Mouse (Mus musculus) CH12.LX (cell line): ENCODE results near the gene Extl2. TPM values are rescaled to one million over a fixed set of nuclear protein-coding genes. Genes with fewer than 3 reads are reported as not detected.

Source experiments
- DNase-seq: peaks from one replicate; pipeline ENCODE4 v3.0.0-alpha.2; 2013; ENCODE audit errors: extremely low read depth
- H3K27ac ChIP-seq: 2 replicates; pipeline ENCODE4 v1.5.1; 2012; ENCODE audit warnings: low read depth, mild to moderate bottlenecking, control low read depth, moderate library complexity; ENCODE audit not compliant: insufficient read depth
- H3K27me3 ChIP-seq: replicated peaks from 2 replicates; pipeline ENCODE3; 2012; ENCODE audit warnings: inconsistent platforms
- H3K36me3 ChIP-seq, 2 experiments: replicated peaks in 1 of 2; 2 replicates each; pipeline versions ENCODE3 to v1.6.1; 2012; ENCODE audit warnings: inconsistent platforms in 1 of 2, low read length in 1 of 2, mild to moderate bottlenecking in 1 of 2, mixed read lengths in 1 of 2, moderate library complexity in 1 of 2; ENCODE audit not compliant: control insufficient read depth in 1 of 2, insufficient read depth in 1 of 2
- H3K4me1 ChIP-seq, 2 experiments: 2 replicates each; pipeline ENCODE4 v1.6.1; 2012; ENCODE audit warnings: inconsistent platforms in 1 of 2, moderate library complexity in 1 of 2; ENCODE audit not compliant: insufficient read depth in 2 of 2, control insufficient read depth in 1 of 2
- H3K4me2 ChIP-seq: 2 replicates; pipeline ENCODE4 v1.6.1; 2012; ENCODE audit warnings: low read depth, mild to moderate bottlenecking, control low read depth; ENCODE audit not compliant: poor library complexity, insufficient read depth, severe bottlenecking
- H3K4me3 ChIP-seq, 3 experiments: fragments of 150-350 bp in 1 of 3; sonication (generic) in 1 of 3; replicated peaks in 1 of 3; 2 replicates each; pipeline versions ENCODE3 to v1.5.1; 2011 to 2012; ENCODE audit warnings: low read depth in 2 of 3, low read length in 2 of 3, mild to moderate bottlenecking in 2 of 3, moderate library complexity in 2 of 3, control low read depth in 1 of 3, improper control_type of control experiment in 1 of 3, inconsistent platforms in 1 of 3, mixed read lengths in 1 of 3; ENCODE audit not compliant: poor library complexity in 1 of 3
- H3K79me2 ChIP-seq: replicated peaks from 2 replicates; pipeline ENCODE4 v1.6.1; 2012; ENCODE audit warnings: mild to moderate bottlenecking, moderate library complexity; ENCODE audit not compliant: control insufficient read depth, poor library complexity, insufficient read depth, severe bottlenecking; ENCODE audit errors: extremely low read depth
- H3K9ac ChIP-seq: 2 replicates; pipeline ENCODE4 v1.6.1; 2012; ENCODE audit warnings: low read depth, mild to moderate bottlenecking, control low read depth, moderate library complexity; ENCODE audit not compliant: insufficient read depth
- H3K9me3 ChIP-seq: replicated peaks from 2 replicates; pipeline ENCODE3; 2012; ENCODE audit warnings: low read length, inconsistent platforms, mixed read lengths
- BHLHE40 ChIP-seq: IDR thresholded peaks from 2 replicates; pipeline ENCODE4 v1.6.1; 2011; ENCODE audit warnings: mild to moderate bottlenecking, low read depth, low read length, improper control_type of control experiment
- CTCF ChIP-seq, 2 experiments: IDR thresholded peaks in 1 of 2; conservative IDR thresholded peaks in 1 of 2; 2 replicates each; pipeline ENCODE4 v1.5.1; 2011 to 2012; ENCODE audit warnings: low read depth in 2 of 2, low read length in 2 of 2, improper control_type of control experiment in 1 of 2, inconsistent platforms in 1 of 2, mild to moderate bottlenecking in 1 of 2, moderate library complexity in 1 of 2
- E2F4 ChIP-seq: IDR thresholded peaks from 2 replicates; pipeline ENCODE4 v1.6.1; 2011; ENCODE audit warnings: low read depth, low read length, improper control_type of control experiment; ENCODE audit not compliant: insufficient replicate concordance
- EP300 ChIP-seq: IDR thresholded peaks from 2 replicates; pipeline ENCODE4 v1.6.1; 2011; ENCODE audit warnings: low read length, improper control_type of control experiment
- GABPA ChIP-seq: IDR thresholded peaks from 2 replicates; pipeline ENCODE4 v1.6.1; 2012; ENCODE audit warnings: low read depth, low read length, improper control_type of control experiment, inconsistent platforms; ENCODE audit not compliant: insufficient replicate concordance
- IRF4 ChIP-seq: IDR thresholded peaks from 2 replicates; pipeline ENCODE4 v1.6.1; 2014; ENCODE audit warnings: low read depth, mild to moderate bottlenecking, inconsistent platforms, low read length, improper control_type of control experiment
- JUN ChIP-seq: IDR thresholded peaks from 2 replicates; pipeline ENCODE4 v1.6.1; 2011; ENCODE audit warnings: low read depth, mild to moderate bottlenecking, low read length, improper control_type of control experiment, moderate library complexity; ENCODE audit not compliant: insufficient read depth
- KAT2A ChIP-seq: IDR thresholded peaks from 2 replicates; pipeline ENCODE4 v1.6.1; 2012; ENCODE audit warnings: low read length, improper control_type of control experiment, inconsistent platforms; ENCODE audit not compliant: insufficient replicate concordance
- MAX ChIP-seq: IDR thresholded peaks from 2 replicates; pipeline ENCODE4 v1.6.1; 2011; ENCODE audit warnings: low read length, improper control_type of control experiment
- MAZ ChIP-seq: IDR thresholded peaks from 2 replicates; pipeline ENCODE4 v1.6.1; 2012; ENCODE audit warnings: low read depth, mild to moderate bottlenecking, inconsistent platforms, low read length, improper control_type of control experiment, moderate library complexity
- MXI1 ChIP-seq: IDR thresholded peaks from 2 replicates; pipeline ENCODE4 v1.6.1; 2011; ENCODE audit warnings: mild to moderate bottlenecking, low read depth, low read length, improper control_type of control experiment
- NRF1 ChIP-seq: IDR thresholded peaks from 2 replicates; pipeline ENCODE4 v1.6.1; 2014; ENCODE audit warnings: low read depth, mild to moderate bottlenecking, inconsistent platforms, low read length, improper control_type of control experiment, moderate library complexity
- RAD21 ChIP-seq: IDR thresholded peaks from 2 replicates; pipeline ENCODE4 v1.6.1; 2011; ENCODE audit warnings: low read depth, mild to moderate bottlenecking, low read length, improper control_type of control experiment, moderate library complexity
- SIN3A ChIP-seq: IDR thresholded peaks from 2 replicates; pipeline ENCODE4 v1.6.1; 2012; ENCODE audit warnings: low read length, improper control_type of control experiment, inconsistent platforms
- SMC3 ChIP-seq: IDR thresholded peaks from 2 replicates; pipeline ENCODE4 v1.6.1; 2011; ENCODE audit warnings: low read depth, low read length, improper control_type of control experiment
- USF2 ChIP-seq: conservative IDR thresholded peaks from 2 replicates; pipeline ENCODE4 v1.6.1; 2011; ENCODE audit warnings: low read depth, low read length, improper control_type of control experiment
- ZC3H11A ChIP-seq: IDR thresholded peaks from 2 replicates; pipeline ENCODE4 v1.6.1; 2012; ENCODE audit warnings: low read depth, mild to moderate bottlenecking, inconsistent platforms, low read length, improper control_type of control experiment
- dilution Hi-C: fragments of 300-500 bp; cut with MboI; formaldehyde crosslinking; loops from 2 replicates; pipeline ENCODE4 v1.14.3; 2020; ENCODE audit warnings: low sequenced_read_pairs; ENCODE audit not compliant: extremely low pct_unique_long_range_greater_than_20kb, extremely low pct_ligation_motif_present
- in situ Hi-C: fragments of 300-500 bp; cut with MboI; formaldehyde crosslinking; loops from 3 replicates; pipeline ENCODE4 v1.14.3; 2019; ENCODE audit warnings: low sequenced_read_pairs, low pct_ligation_motif_present, low pct_unique_long_range_greater_than_20kb, mixed read lengths
- polyA plus RNA-seq: library from polyadenylated mRNA; unstranded; fragments of >175 nt; gene quantifications from 2 replicates; pipeline ENCODE4 v1.2.1, GENCODE M21; 2012; ENCODE audit warnings: low read depth; ENCODE audit not compliant: insufficient read length
- total RNA-seq, 2 experiments: library from RNA; depleted of rRNA; stranded (reverse); fragments of 300-350 nt in 1 of 2; fragments of >200 nt in 1 of 2; gene quantifications; 2 replicates each; pipeline ENCODE4 v1.2.3; 2012 to 2014

The Extl2 gene
- total and polyA plus RNA-seq, 3 experiments = 8.1 to 12.0 (median 11.2) TPM

- H3K27ac ChIP-seq = no peak overlapping the region
- DNase-seq = no peak
- no peak overlapping the region for H3K9ac ChIP-seq
- dilution Hi-C loops = no loop called here
- H3K9me3 ChIP-seq = no peaks in the 10 kb centered on the region
- H3K4me2 ChIP-seq = no peak overlapping the region
- no peaks in the 10 kb centered on the region for H3K27me3 ChIP-seq
- in situ Hi-C loops = loop anchor here (25.0 kb wide), 1 partner anchor 266 kb away; no protein-coding TSS in a partner anchor
- H3K4me1 ChIP-seq = no peaks in the 10 kb centered on the region
- H3K4me3 ChIP-seq = no peak overlapping the region
- no peaks in the 10 kb centered on the region for H3K36me3 ChIP-seq
- H3K79me2 ChIP-seq = no peaks in the 10 kb centered on the region
- no peak for TF ChIP-seq IRF4
- peak; percentile 30 for TF ChIP-seq SMC3
- TF ChIP-seq RAD21 = peak; percentile 54
- TF ChIP-seq CTCF (conservative IDR thresholded peaks at IDR 0.05 in 1 of 2, IDR thresholded peaks at IDR 0.05 in 1 of 2; ENCODE audit: low read depth in 2 of 2, low read length in 2 of 2) = peak in 1 of 2 experiments; percentile 43; a peak in 2 of 4 replicates
Observed at GRCm38 (mm10) chr3:116046000-116046399, 38.7 kb downstream of the Extl2 start.

DNA sequence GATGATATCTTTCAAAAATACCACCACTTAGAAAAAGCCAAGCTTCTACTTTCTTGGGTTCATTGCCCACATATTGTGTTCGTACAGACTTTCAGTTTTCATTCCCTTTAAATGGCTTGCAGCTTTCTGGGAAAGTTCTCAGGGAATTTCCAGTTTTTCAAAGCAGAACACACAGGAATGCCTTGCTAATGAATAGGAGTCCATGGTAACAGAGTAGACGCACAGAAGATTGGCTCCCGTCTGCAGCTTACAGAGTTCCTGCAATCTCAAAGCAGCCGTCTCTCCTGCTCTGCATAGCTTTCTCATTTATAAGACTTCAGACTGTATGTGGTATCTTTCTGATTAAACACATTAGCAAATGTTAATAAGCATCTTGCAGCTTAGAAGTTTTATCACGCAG lies 39.8 kb downstream of the Extl2 start:
- dilution Hi-C loops (no loop called here), in situ Hi-C loops (loop anchor here (25.0 kb wide), 1 partner anchor 265 kb away; no protein-coding TSS in a partner anchor)
- Histone ChIP-seq H3K9ac (no peak overlapping the region), H3K27ac (no peak overlapping the region), H3K4me3 (no peak overlapping the region), H3K79me2 (no peaks in the 10 kb centered on the region), H3K36me3 (no peaks in the 10 kb centered on the region), H3K4me1 (no peaks in the 10 kb centered on the region), H3K27me3 (no peaks in the 10 kb centered on the region), H3K4me2 (no peak overlapping the region), H3K9me3 (no peaks in the 10 kb centered on the region)
- no peak for DNase-seq
- TF ChIP-seq MAZ = no peak
- no peak for TF ChIP-seq USF2
- no peak for TF ChIP-seq GABPA
- TF ChIP-seq BHLHE40 = no peak
- no peak for TF ChIP-seq E2F4
- no peak for TF ChIP-seq ZC3H11A
- TF ChIP-seq MXI1 = no peak
- TF ChIP-seq EP300 = no peak
- no peak for TF ChIP-seq JUN
- no peak for TF ChIP-seq MAX
- TF ChIP-seq KAT2A = no peak
- TF ChIP-seq SIN3A = no peak
- no peak for TF ChIP-seq NRF1
